Mouse (Mus musculus) E14TG2a.4 (cell line): ENCODE data around the gene Pfkp.

Source experiments
- CTCF ChIP-seq: conservative IDR thresholded peaks from 2 replicates; pipeline ENCODE4 v1.5.1; 2014; ENCODE audit warnings: low read length
- NANOG ChIP-seq: IDR thresholded peaks from 2 replicates; pipeline ENCODE4 v1.6.1; 2014; ENCODE audit warnings: borderline replicate concordance, low read length, mixed read lengths
- POU5F1 ChIP-seq: IDR thresholded peaks from 2 replicates; pipeline ENCODE4 v1.6.1; 2014; ENCODE audit warnings: low read length, borderline replicate concordance

DNA sequence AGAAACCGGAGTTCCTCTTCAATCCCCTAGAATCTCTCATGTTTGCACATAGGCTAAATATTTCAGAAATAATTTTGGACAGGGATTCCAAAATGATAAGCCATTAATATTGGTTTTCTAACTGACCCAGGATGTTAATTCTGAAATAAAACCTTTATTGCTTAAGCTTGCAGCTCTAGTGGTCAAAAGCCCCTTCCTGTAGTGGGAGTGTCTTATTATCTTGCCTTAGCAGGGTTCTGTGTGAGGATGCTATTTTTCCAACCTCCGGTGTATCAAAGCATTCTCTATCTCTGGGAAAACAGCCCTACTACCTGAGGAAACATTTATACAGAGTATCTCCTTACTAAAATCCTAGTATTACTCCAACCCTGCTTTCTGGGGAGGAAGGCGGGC is 1.9 kb downstream of the Pfkp start:
- TF ChIP-seq CTCF (no peak), POU5F1 (no peak), NANOG (no peak)
